Mouse (Mus musculus) left cerebral cortex, postnatal 10 days (tissue): ENCODE measurements around the gene Timm29. TPM values are rescaled to one million over a fixed set of nuclear protein-coding genes. Genes with fewer than 3 reads are reported as not detected.
"Not testable (repeated sequence)": the region's sequence is repeated elsewhere in the genome, so short reads cannot be mapped to it uniquely, and the experiment has no call there.

Source experiments
- DNase-seq, 2 experiments: peaks; one replicate each; pipeline ENCODE4 v3.0.0; 2021 to 2022; ENCODE audit warnings: low spot score in 2 of 2, mixed read lengths in 1 of 2; ENCODE audit errors: extremely low spot score in 1 of 2
- intact Hi-C: fragments of 180-260 bp; cut with DNase I; formaldehyde crosslinking; loops from one replicate; pipeline ENCODE4 v1.15.1; 2025
- total RNA-seq, 2 experiments: library from RNA; stranded (reverse); gene quantifications; 2 replicates each; pipeline ENCODE4 v1.2.3; 2021

Gene Timm29
- total RNA-seq, 2 experiments from 2014 or later: 47.6 to 50.7 TPM

GRCm38 (mm10) chr9:21574012-21574801 lies 18.3 kb upstream of the Timm29 start:
- intact Hi-C loops: no loop called here

DNA sequence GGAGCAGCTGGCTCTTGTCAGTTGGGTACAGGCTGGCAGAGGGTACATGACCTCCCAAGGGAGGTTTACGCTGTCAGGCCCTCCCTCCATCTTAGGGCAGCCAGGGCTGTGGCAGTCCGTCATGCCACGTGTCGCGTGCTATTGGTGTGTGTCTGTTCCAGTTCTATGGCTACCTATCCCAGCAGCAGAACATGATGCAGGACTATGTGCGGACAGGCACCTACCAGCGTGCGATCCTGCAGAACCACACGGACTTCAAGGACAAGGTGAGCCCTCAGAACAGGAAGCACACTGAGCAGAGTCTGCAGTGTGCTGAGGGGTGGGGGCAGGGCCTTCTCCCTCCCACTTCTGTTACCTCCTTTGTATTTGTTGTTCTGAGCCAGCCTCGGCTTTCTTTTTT lies 17.3 kb upstream of the Timm29 start:
- intact Hi-C loops: no loop called here
- DNase-seq: no peak

More at GRCm38 (mm10) chr9:21574012-21574801, 18.3 kb upstream of the Timm29 start:
- no peak for DNase-seq

DNA sequence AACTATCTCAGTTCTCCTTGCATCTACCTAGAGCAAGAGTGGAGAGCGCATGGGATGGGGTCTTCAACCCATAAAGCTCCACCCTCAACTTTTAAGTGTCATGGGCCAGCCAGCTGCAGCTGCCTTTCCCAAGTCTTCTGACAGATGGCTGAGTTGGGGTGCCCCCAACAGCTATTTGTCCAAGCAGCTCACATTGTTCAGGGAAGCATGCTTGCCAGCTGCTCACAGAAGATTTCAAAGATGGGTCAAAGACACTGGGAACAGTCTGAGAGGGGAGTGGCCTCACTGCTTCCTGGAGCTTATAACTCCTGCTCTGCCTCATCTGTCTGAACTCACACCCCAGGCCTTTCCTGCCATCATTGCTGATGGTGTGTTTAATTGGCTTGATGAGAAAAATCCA lies 16.2 kb upstream of the Timm29 start:
- no peak for DNase-seq
- intact Hi-C loops: no loop called here

- no peak for DNase-seq
- intact Hi-C loops: no loop called here
Observed at GRCm38 (mm10) chr9:21578226-21578625, 14.3 kb upstream of the Timm29 start.

DNA sequence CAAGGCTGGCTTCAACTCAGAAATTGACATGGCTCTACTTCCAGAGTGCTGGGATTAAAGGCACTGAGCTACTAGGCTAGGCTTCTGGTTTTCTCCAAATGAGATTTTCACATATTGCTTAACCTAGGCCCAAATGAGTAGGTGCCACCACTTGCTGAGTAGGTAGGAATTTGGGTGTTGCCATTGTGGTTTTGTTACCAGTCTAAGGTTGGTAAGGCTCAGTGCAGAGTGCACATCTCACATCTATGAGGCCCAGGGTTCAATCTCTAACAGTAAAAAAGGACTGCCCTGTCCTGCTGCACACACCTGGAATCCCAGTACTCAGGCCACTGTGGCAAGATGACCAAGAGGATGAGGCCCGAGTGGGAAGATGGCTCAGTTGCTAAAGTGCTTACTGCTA lies 7.1 kb upstream of the Timm29 start:
- intact Hi-C loops: no loop called here

GRCm38 (mm10) chr9:21587678-21588349 lies 4.7 kb upstream of the Timm29 start:
- peak in 1 of 2 experiments; percentile 40 for DNase-seq
- intact Hi-C loops: no loop called here

More for the DNA sequence above, 7.1 kb upstream of the Timm29 start:
- DNase-seq: no peak

- intact Hi-C loops: no loop called here
Observed at GRCm38 (mm10) chr9:21588350-21588749, 4.2 kb upstream of the Timm29 start.

GRCm38 (mm10) chr9:21589538-21589937 lies 3.0 kb upstream of the Timm29 start:
- intact Hi-C loops: no loop called here
- peak in 1 of 2 experiments; percentile 18 for DNase-seq

More at GRCm38 (mm10) chr9:21588350-21588749, 4.2 kb upstream of the Timm29 start:
- peak in 1 of 2 experiments; percentile 41 for DNase-seq

- DNase-seq: peak in 1 of 2 experiments; percentile 13
- intact Hi-C loops: no loop called here
Observed at GRCm38 (mm10) chr9:21591127-21591830, 1.2 kb upstream of the Timm29 start.

DNA sequence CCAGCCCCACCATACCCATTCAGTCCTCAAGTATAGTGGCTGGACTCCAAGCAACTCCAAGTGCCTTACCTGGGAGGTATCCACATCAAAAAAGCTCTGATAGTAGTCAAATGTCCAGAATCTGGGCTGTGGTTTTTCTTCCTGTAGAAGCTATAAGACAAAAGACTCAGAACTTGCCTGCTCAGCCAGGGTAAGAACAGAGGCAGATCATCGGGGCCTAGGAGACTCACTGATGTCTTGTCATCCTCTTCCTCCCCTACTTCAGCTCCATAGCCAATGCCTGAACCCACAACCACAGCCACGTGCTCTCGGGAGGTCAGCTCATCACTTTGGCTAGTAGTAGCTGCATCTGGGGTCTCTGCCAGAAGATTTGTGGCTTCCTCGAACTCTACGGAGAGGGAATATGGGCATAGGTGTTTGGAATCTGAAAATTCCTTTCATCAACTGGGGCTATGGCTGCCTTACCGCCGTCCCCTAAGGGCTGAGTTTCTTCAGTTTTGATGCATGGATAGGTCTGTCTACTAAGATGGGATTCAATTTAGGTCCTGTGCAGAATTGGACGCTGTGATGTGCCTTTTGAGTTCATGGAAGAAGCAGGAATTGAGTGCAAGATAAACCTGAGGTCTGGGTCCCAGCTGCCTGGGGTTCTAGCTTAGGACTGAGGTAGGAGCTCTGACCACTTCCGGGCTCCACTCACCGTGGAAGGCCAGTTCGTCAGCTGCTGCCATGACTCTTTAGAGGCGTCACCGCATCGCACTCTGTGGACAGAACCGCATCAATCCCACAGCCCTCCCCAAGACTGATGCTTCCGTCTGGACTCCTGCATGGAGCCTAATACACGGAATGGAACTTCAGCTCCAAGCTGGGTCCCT lies 455 bp upstream of the Timm29 start:
- peak in 1 of 2 experiments; percentile 25 for DNase-seq
- intact Hi-C loops: no loop called here

DNA sequence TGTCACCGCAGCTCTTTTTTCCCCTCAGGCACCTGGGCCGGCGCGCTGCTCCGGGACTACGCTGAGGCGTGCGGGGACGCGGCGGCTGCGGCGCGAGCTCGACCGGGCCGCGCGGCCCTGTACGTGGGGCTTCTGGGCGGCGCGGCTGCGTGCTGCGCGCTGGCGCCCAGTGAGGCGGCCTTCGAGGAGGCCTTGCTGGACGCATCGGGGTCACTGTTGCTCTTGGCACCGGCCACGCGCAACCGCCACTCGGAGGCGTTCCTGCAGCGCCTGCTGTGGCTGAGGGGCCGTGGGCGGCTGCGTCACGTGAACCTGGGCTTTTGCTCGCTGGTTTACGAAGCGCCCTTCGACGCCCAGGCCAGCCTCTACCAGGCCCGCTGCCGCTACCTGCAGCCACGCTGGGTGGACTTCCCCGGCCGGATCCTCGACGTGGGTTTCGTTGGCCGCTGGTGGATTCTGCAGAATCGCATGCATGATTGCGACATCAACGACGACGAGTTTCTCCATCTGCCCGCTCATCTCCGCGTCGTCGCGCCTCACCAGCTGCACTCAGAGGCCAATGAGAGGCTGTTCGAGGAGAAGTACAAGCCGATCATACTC lies 700 bp downstream of the Timm29 start:
- intact Hi-C loops: no loop called here

DNA sequence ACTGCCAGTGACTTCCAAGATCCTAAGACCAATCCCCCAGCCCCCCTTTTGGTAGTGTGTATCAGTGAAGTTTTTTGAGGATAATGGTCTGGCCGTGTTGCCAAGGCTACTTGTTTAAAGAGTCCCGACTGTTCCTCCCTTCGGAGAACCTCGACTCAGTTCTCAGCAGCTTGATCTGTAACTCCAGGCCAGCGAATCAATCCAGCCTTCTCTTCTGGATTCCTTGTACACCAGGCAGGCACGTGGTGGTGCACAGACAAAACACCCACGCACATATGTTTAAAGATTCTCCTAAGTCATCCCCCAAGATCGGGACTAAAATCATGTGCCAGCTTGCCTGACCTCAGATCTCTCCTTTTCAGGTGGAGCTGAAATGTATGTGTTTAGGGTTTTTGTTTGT lies 1.8 kb downstream of the Timm29 start:
- DNase-seq, intact Hi-C loops: not testable (repeated sequence)

More for the DNA sequence above, 700 bp downstream of the Timm29 start:
- peak in 1 of 2 experiments; percentile 86 for DNase-seq

DNA sequence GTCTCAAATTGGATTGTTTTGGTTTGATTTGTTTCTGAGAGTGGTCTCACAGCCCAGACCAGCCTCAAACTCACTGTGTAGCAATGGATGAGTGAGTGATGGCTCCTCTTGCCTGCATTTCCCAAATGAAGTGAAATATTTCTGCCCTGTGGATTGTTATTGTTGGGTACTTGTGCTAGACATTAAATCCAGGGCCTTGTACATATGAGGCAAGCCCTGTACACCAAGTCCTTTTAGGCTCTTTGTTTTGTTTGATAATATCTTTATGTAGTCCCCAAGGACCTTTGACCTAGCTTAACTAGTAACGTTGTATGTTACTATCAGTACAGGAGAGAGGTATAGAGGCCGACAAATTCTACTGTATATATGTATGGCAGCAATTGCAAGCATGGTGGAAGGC lies 2.3 kb downstream of the Timm29 start:
- no peak for DNase-seq

GRCm38 (mm10) chr9:21598198-21598597 lies 5.7 kb downstream of the Timm29 start:
- intact Hi-C loops: no loop called here
- no peak for DNase-seq

More for the DNA sequence above, 2.3 kb downstream of the Timm29 start:
- intact Hi-C loops: no loop called here

DNA sequence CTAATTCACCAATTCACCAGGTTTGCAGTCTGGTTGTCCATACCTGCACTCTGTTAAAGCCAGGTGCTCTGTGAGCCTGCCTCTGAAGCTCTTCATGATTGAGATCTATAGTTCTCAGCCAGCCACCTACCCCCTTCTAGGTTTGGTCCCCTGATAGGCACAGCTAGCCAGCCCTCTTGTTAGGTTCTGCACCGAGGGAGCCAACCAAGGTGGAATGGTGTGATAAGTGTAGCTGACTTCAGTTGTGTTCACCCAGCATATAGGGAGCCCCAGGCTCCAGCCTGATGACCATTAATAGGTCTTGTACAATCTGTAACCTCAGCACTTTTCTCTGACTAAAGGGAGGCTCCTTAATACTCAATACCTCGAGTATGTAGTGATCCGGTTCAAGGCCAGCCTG lies 7.7 kb downstream of the Timm29 start:
- intact Hi-C loops: no loop called here
- no peak for DNase-seq

DNA sequence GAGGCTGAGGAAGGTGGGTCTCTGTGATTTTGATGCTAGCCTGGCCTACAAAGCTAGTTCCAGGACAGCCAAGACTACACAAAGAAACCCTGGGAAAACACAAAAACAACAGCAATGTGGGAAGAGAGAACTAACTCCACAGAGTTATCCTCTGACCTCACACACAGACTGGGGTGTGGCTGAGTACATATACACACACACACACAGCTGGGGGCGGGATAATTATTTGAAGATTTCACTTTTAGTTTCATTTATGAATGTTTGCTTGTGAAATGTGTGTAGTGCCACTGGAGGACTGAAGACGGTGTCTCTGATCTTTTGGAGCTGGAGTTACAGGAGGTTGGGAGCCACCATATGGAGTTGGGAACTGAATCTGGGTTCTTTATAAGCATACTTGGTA lies 8.6 kb downstream of the Timm29 start:
- DNase-seq: no peak
- intact Hi-C loops: no loop called here

GRCm38 (mm10) chr9:21601722-21602399 lies 9.3 kb downstream of the Timm29 start:
- intact Hi-C loops: no loop called here
- DNase-seq: peak; percentile 55 to 59

DNA sequence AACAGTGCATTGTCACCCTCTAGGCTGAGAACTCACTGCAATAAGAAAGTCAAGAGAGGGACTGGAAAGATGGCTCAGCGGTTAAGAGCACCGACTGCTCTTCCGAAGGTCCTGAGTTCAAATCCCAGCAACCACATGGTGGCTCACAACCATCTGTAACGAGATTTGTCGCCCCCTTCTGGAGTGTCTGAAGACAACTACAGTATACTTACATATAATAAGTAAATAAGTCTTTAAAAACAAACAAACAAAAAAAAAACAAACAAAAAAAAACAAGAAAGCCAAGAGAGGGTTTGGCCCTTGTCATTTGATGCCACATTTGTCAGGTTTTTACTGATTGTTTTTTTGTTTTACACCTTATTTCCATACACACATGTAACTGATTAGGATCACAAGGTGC lies 11.6 kb downstream of the Timm29 start:
- DNase-seq: no peak
- intact Hi-C loops: no loop called here
